Mouse (Mus musculus): Measurements from ENCODE around the gene Gm340.

- TF ChIP-seq POLR2A (IDR thresholded peaks at IDR 0.05; ENCODE audit: extremely low read depth, insufficient read depth, low read length) (no peak), CTCF (IDR thresholded peaks at IDR 0.05; ENCODE audit: extremely low read depth, insufficient read depth, low read length) (no peak)
Observed at GRCm38 (mm10) chr19:41628970-41629369, 46.8 kb downstream of the Gm340 start.

Data from cortical plate, adult 2 months (tissue).